Mouse (Mus musculus) right cerebral cortex, postnatal 4 days (tissue): ENCODE measurements at regions not wholly inside any gene's neighbourhood (a gene's known extent, or its start where the extent isn't known, plus 50 kb on each side); places are given as distances from the start of the nearest gene placed in this dataset.
A peak's percentile ranks its signal among the peaks of the same experiment; 100 is the strongest.

ENCODE experiments used
- DNase-seq: peaks from one replicate; pipeline ENCODE4 v3.0.0-alpha.2; 2022

DNA sequence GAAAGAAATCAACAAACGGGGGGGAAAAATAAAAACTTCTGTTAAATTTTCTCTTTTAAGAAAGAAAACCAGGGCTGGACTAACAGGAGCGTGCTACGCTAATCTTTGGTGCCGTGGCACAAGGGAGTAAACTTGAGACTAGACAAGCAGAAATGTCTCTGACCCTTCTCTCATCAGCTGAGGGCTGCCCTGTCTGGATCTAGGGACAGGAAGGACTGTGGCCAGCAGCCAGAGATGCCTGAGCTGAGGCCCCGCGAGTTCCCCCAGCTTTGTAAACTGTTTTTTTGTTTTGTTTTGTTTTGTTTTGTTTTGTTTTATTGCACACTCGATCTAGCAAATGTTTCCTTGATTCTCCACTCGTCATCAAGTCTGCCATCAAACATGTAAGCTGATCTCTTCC, 239.4 kb upstream of the Lrig3 start:
- no peak for DNase-seq

DNA sequence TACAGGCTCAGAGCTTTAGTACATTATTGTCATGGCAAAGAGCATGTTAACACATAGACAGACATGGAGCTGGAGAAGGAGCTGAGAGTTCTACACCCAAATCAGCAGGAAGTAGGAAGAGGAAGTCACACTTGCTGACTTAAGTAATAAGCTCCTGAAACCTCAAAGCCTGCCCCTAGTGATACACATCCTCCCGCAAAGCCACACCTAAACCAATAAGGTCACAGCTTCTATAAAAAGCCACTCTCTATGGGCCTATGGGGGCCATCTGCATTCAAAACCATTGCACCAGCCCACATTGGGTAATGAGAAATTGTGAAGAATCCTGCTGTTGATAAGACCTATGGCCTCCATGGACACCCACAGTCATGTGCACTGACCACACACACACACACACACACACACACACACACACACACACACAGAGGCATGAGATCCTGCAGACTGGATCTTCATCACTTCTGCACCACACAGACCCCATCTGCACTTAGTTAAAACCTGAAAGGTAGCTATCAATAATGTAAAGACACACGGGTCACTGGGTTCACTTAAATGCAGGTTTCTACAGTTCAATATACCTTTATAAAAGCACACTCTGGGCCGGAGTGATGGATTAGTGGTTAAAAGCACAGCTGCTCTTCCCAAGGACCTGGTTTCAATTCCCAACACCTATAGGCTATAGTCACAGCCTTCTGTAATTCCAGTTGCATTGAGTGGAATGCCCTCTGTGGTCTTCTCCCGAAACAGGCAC, 230.0 kb upstream of the Lrig3 start:
- no peak for DNase-seq

- DNase-seq: no peak
These were observed 222.8 kb upstream of the Lrig3 start for GRCm38 (mm10) chr10:125743181-125743580.

GRCm38 (mm10) chr10:125749031-125749585, 216.9 kb upstream of the Lrig3 start:
- DNase-seq: no peak

DNA sequence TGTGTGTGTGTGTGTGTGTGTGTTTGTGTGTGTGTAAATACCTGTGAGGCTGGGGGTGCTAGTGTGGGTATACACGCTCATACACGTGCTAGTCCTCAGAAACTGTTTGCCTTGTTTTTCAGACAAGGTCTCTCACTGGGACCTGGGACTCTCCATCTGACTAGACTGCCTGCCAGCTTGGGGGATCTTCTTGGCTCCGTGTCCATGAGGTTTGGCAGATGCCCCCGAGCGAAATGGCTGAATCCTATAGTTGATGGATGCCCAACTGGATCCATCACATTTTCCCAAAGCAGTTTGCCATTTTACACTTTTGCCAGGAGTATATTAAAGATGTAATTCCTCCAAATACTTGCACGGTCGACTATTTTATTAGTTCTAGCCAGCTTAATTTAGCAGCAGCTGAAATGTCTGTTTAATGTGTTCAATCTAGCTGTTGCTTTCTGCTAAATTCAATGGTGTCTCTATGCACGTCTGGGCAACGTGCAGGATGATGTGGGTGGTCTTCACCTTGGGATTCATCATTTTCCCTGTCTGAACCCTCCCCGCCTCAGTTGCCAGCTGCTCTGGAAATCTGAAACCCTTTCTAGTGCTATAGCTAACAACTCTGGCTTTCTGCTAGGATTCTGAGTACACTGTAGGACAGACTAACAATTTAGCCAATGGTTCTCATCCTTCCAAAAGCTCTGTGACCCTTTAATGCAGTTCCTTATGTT, 213.3 kb upstream of the Lrig3 start:
- DNase-seq: no peak

DNA sequence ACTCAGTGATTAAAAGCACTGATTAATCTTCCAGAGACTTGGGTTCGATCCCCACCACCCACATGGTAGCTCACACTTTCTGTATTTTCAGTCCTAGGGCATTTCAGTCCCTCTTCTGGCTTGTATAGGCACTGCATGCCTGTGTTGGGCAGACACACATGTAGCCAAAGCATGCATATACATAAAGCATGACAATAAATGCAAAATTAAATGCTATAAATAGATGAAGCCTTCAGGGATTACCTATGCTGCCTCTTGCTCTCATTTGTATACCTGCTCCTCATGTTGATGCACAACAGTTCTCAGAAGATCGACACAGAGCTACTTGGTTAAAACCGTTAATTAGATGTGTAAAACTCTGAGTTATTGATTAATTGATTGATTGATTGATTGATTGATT, 206.8 kb upstream of the Lrig3 start:
- DNase-seq: no peak

GRCm38 (mm10) chr10:125762367-125763068, 203.4 kb upstream of the Lrig3 start:
- peak; percentile 11 for DNase-seq

- peak; percentile 23 for DNase-seq
These were observed 201.4 kb upstream of the Lrig3 start for GRCm38 (mm10) chr10:125764402-125765102.

GRCm38 (mm10) chr10:125765103-125765820, 200.7 kb upstream of the Lrig3 start:
- no peak for DNase-seq

DNA sequence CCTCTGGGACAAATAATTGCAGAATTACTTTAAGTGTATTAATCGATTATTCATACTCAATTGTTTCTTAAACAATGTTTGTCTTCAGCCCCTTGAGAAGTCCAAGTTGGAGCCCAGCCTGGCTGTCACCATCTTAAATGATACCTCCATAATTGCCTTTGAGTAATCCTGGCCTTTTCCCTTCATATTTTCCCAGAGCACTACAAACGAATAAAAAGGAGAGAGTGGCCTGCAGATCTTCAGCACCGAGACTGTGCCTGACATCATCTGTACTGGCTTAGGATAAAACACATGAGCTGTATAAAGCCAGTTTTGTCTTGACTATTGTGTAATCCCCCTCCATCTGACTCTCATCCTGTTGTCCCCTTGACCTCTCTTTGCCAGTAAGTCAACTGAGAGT, 197.7 kb upstream of the Lrig3 start:
- no peak for DNase-seq

GRCm38 (mm10) chr10:125773541-125773940, 192.4 kb upstream of the Lrig3 start:
- DNase-seq: no peak

GRCm38 (mm10) chr10:125782486-125782885, 183.5 kb upstream of the Lrig3 start:
- no peak for DNase-seq

DNA sequence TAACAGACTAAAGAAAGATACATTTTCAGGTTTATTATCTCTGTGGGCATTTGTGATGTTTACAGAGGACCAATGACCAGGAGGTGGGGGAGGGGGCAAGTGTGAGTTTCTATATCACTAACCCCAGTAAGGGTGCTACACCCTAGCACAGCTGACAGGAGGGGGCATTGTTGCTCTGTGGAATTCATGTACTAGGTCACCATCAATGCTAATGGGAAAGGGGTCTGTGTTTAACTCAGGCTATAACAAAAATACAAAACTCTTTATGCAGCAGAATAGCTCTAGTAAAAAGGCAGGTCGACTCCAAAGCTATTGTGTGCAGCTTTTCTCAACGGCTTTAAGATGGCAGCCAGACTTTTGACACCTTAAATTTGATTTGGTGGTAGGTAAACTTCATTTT, 181.1 kb upstream of the Lrig3 start:
- peak; percentile 22 for DNase-seq

DNA sequence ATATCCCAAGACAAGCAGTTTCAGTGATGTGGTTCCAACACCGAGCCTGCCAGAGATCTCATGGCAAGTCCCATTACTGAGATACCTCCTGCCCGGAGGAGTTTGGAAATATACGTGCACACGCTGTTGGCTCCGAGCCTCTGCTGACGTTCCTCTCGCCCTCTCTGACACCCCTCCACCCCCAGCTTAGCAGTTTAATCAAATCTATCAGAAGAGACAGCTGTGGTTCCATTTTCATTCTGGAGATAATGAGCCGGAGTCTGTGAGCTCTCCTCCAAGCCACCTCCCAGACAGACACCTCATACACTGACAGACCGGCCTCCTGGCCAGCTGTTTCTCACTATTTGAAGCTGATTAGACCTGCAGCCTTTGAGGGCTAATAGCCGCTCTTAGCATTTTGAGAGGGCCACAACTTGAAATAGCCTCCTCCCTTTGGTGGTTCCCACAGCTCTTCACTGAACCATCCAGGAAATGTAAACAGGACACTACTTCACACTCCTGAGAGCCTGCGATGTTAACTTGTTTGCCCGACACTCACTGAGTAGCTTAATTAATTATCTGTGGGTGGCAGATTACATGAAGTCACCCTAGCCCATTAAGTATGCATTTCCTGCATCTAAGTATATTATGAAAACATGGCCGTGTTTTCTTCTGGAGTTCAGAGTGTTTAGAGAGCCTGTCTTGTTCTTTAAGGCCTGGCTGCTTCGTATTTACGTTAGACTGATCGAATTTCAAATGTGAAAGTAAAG, 180.3 kb upstream of the Lrig3 start:
- no peak for DNase-seq

DNA sequence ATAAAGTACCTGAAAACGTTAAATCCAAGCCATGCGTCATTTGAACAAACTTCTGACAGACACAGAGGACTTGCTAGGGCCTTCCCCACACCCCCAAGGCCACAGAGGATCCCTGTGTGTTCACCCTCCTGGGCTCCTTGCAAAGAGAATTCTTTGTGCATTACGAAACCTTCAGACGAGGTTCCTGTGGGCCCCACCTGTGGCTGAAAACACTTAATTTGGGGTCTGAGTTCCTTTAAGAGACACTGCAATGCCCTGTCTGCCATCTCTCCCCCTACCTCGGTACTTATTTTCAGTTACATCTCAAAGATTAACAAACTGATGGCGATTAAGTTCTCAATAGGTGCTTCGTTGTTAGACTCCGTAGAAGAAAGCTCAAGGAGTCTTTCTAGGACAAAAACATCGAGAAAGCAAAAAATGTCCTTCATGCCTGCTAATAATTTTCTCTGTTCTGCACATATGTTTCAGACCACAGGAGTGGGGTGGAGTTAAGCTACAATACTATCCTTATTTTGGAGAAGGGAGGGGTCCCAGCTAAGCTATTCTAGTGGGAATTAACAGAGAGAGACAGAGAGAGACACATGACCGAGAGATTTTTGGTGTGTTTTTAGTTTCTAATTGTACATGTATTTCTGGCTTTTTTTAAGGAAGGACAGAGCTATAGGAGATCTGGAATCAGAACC, 179.6 kb upstream of the Lrig3 start:
- no peak for DNase-seq

GRCm38 (mm10) chr10:125786880-125787337, 179.1 kb upstream of the Lrig3 start:
- peak; percentile 29 for DNase-seq

DNA sequence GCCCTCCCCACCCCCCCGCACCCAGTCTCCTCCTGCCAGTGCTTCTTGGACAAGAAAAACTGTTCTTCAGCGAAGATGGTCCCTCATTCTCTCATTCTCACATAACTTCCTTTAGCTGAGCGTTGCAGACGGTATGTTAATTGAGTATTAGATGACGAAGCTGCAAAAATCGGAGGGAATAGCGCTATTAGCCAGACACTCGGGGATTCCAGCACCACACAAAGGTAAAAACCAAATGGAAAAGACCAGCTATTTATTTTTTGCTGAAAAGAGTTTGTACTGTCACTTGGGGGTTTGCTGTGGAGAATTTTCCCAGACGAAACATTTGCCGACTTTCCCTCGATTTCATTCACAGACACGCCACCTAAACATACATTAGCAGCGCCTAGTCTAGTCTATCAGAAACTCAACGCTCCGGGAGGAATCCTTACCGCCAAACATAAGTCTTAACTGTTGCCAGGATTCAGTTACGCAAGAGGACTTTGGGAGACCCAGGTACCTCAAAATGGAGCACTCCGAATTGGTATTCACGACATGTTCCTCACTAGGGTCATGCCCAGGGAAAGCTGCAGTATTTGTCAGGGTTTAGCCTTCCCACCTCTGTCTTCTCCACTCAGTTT, 178.4 kb upstream of the Lrig3 start:
- no peak for DNase-seq

DNA sequence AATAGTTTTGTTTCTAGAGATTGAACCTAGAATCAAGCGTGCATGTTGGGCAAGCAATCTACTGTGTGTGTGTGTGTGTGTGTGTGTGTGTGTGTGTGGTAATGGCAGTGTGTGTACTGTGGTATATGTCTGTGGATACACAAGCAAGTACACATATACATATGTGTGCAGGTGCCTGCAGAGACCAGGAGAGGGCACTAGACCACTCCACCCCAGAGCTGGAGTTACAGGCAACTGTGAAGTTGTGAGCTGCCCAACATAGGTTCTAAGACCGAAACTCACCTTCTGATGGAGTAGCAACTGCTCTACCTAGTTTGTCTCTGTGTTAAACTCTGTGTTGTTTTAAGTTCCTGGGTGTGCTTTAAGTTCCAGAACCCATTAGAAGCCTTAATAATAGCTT, 177.7 kb upstream of the Lrig3 start:
- no peak for DNase-seq

- no peak for DNase-seq
These were observed 175.0 kb upstream of the Lrig3 start for GRCm38 (mm10) chr10:125790924-125791323.

DNA sequence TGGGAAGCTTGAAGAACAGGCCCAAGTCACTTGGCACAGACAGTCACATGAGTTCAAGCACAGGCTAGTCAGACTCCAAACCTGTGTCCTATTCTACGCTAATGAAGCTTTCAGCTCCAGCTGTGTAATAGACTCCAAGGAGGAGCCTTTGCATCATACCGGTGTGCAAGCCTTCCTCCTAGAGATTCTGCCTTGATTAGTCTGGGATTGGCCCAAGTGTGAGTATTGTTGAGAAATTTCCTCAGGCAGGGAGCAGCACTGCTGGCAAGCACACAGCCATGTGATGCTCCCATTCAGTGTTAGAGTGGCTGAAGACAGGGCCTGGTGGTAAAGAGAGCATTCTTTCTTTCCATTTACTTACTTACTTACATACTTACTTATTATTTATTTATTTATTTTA, 171.5 kb upstream of the Lrig3 start:
- DNase-seq: no peak
